Mouse (Mus musculus) CH12.LX (cell line): ENCODE results near the gene Cpne9. TPM values are rescaled to one million over a fixed set of nuclear protein-coding genes. Genes with fewer than 3 reads are reported as not detected.

Experiments used
- DNase-seq: peaks from one replicate; pipeline ENCODE4 v3.0.0-alpha.2; 2013; ENCODE audit errors: extremely low read depth
- H3K27ac ChIP-seq: 2 replicates; pipeline ENCODE4 v1.5.1; 2012; ENCODE audit warnings: low read depth, mild to moderate bottlenecking, control low read depth, moderate library complexity; ENCODE audit not compliant: insufficient read depth
- H3K27me3 ChIP-seq: replicated peaks from 2 replicates; pipeline ENCODE3; 2012; ENCODE audit warnings: inconsistent platforms
- H3K36me3 ChIP-seq, 2 experiments: replicated peaks in 1 of 2; 2 replicates each; pipeline versions ENCODE3 to v1.6.1; 2012; ENCODE audit warnings: inconsistent platforms in 1 of 2, low read length in 1 of 2, mild to moderate bottlenecking in 1 of 2, mixed read lengths in 1 of 2, moderate library complexity in 1 of 2; ENCODE audit not compliant: control insufficient read depth in 1 of 2, insufficient read depth in 1 of 2
- H3K4me1 ChIP-seq, 2 experiments: 2 replicates each; pipeline ENCODE4 v1.6.1; 2012; ENCODE audit warnings: inconsistent platforms in 1 of 2, moderate library complexity in 1 of 2; ENCODE audit not compliant: insufficient read depth in 2 of 2, control insufficient read depth in 1 of 2
- H3K4me2 ChIP-seq: 2 replicates; pipeline ENCODE4 v1.6.1; 2012; ENCODE audit warnings: low read depth, mild to moderate bottlenecking, control low read depth; ENCODE audit not compliant: poor library complexity, insufficient read depth, severe bottlenecking
- H3K4me3 ChIP-seq, 3 experiments: fragments of 150-350 bp in 1 of 3; sonication (generic) in 1 of 3; replicated peaks in 1 of 3; 2 replicates each; pipeline versions ENCODE3 to v1.5.1; 2011 to 2012; ENCODE audit warnings: low read depth in 2 of 3, low read length in 2 of 3, mild to moderate bottlenecking in 2 of 3, moderate library complexity in 2 of 3, control low read depth in 1 of 3, improper control_type of control experiment in 1 of 3, inconsistent platforms in 1 of 3, mixed read lengths in 1 of 3; ENCODE audit not compliant: poor library complexity in 1 of 3
- H3K79me2 ChIP-seq: replicated peaks from 2 replicates; pipeline ENCODE4 v1.6.1; 2012; ENCODE audit warnings: mild to moderate bottlenecking, moderate library complexity; ENCODE audit not compliant: control insufficient read depth, poor library complexity, insufficient read depth, severe bottlenecking; ENCODE audit errors: extremely low read depth
- H3K9ac ChIP-seq: 2 replicates; pipeline ENCODE4 v1.6.1; 2012; ENCODE audit warnings: low read depth, mild to moderate bottlenecking, control low read depth, moderate library complexity; ENCODE audit not compliant: insufficient read depth
- H3K9me3 ChIP-seq: replicated peaks from 2 replicates; pipeline ENCODE3; 2012; ENCODE audit warnings: low read length, inconsistent platforms, mixed read lengths
- CHD2 ChIP-seq: IDR thresholded peaks from 2 replicates; pipeline ENCODE4 v1.6.1; 2011; ENCODE audit warnings: low read length, improper control_type of control experiment
- CTCF ChIP-seq, 2 experiments: IDR thresholded peaks in 1 of 2; conservative IDR thresholded peaks in 1 of 2; 2 replicates each; pipeline ENCODE4 v1.5.1; 2011 to 2012; ENCODE audit warnings: low read depth in 2 of 2, low read length in 2 of 2, improper control_type of control experiment in 1 of 2, inconsistent platforms in 1 of 2, mild to moderate bottlenecking in 1 of 2, moderate library complexity in 1 of 2
- ELF1 ChIP-seq: IDR thresholded peaks from 2 replicates; pipeline ENCODE4 v1.6.1; 2014; ENCODE audit warnings: low read depth, mild to moderate bottlenecking, inconsistent platforms, low read length, improper control_type of control experiment
- ETS1 ChIP-seq: conservative IDR thresholded peaks from 2 replicates; pipeline ENCODE4 v1.6.1; 2012; ENCODE audit warnings: low read depth, mild to moderate bottlenecking, inconsistent platforms, low read length, improper control_type of control experiment, moderate library complexity
- JUND ChIP-seq: conservative IDR thresholded peaks from 2 replicates; pipeline ENCODE4 v1.6.1; 2011; ENCODE audit warnings: low read depth, low read length, improper control_type of control experiment
- KAT2A ChIP-seq: IDR thresholded peaks from 2 replicates; pipeline ENCODE4 v1.6.1; 2012; ENCODE audit warnings: low read length, improper control_type of control experiment, inconsistent platforms; ENCODE audit not compliant: insufficient replicate concordance
- MAFK ChIP-seq: IDR thresholded peaks from 2 replicates; pipeline ENCODE4 v1.6.1; 2011; ENCODE audit warnings: low read length, improper control_type of control experiment; ENCODE audit not compliant: insufficient replicate concordance
- MAX ChIP-seq: IDR thresholded peaks from 2 replicates; pipeline ENCODE4 v1.6.1; 2011; ENCODE audit warnings: low read length, improper control_type of control experiment
- MEF2A ChIP-seq: IDR thresholded peaks from 2 replicates; pipeline ENCODE4 v1.6.1; 2014; ENCODE audit warnings: low read depth, mild to moderate bottlenecking, inconsistent platforms, low read length, improper control_type of control experiment, borderline replicate concordance
- MXI1 ChIP-seq: IDR thresholded peaks from 2 replicates; pipeline ENCODE4 v1.6.1; 2011; ENCODE audit warnings: mild to moderate bottlenecking, low read depth, low read length, improper control_type of control experiment
- PAX5 ChIP-seq: IDR thresholded peaks from 2 replicates; pipeline ENCODE4 v1.6.1; 2012; ENCODE audit warnings: low read length, inconsistent platforms, mixed read lengths
- POLR2AphosphoS2 ChIP-seq: IDR thresholded peaks from 2 replicates; pipeline ENCODE4 v1.6.1; 2011; ENCODE audit warnings: low read depth, low read length, improper control_type of control experiment
- RCOR1 ChIP-seq: conservative IDR thresholded peaks from 2 replicates; pipeline ENCODE4 v1.6.1; 2012; ENCODE audit warnings: low read depth, mild to moderate bottlenecking, inconsistent platforms, low read length, improper control_type of control experiment
- SIN3A ChIP-seq: IDR thresholded peaks from 2 replicates; pipeline ENCODE4 v1.6.1; 2012; ENCODE audit warnings: low read length, improper control_type of control experiment, inconsistent platforms
- TBP ChIP-seq: conservative IDR thresholded peaks from 2 replicates; pipeline ENCODE4 v1.6.1; 2011; ENCODE audit warnings: low read depth, low read length, improper control_type of control experiment
- USF1 ChIP-seq: IDR thresholded peaks from 2 replicates; pipeline ENCODE4 v1.6.1; 2014; ENCODE audit warnings: low read depth, mild to moderate bottlenecking, inconsistent platforms, low read length, improper control_type of control experiment
- ZC3H11A ChIP-seq: IDR thresholded peaks from 2 replicates; pipeline ENCODE4 v1.6.1; 2012; ENCODE audit warnings: low read depth, mild to moderate bottlenecking, inconsistent platforms, low read length, improper control_type of control experiment
- ZKSCAN1 ChIP-seq: IDR thresholded peaks from 2 replicates; pipeline ENCODE4 v1.6.1; 2012; ENCODE audit warnings: low read depth, inconsistent platforms, low read length, improper control_type of control experiment, borderline replicate concordance
- dilution Hi-C: fragments of 300-500 bp; cut with MboI; formaldehyde crosslinking; loops from 2 replicates; pipeline ENCODE4 v1.14.3; 2020; ENCODE audit warnings: low sequenced_read_pairs; ENCODE audit not compliant: extremely low pct_unique_long_range_greater_than_20kb, extremely low pct_ligation_motif_present
- in situ Hi-C: fragments of 300-500 bp; cut with MboI; formaldehyde crosslinking; loops from 3 replicates; pipeline ENCODE4 v1.14.3; 2019; ENCODE audit warnings: low sequenced_read_pairs, low pct_ligation_motif_present, low pct_unique_long_range_greater_than_20kb, mixed read lengths
- polyA plus RNA-seq: library from polyadenylated mRNA; unstranded; fragments of >175 nt; gene quantifications from 2 replicates; pipeline ENCODE4 v1.2.1, GENCODE M21; 2012; ENCODE audit warnings: low read depth; ENCODE audit not compliant: insufficient read length
- total RNA-seq, 2 experiments: library from RNA; depleted of rRNA; stranded (reverse); fragments of 300-350 nt in 1 of 2; fragments of >200 nt in 1 of 2; gene quantifications; 2 replicates each; pipeline ENCODE4 v1.2.3; 2012 to 2014

The Cpne9 gene
- total and polyA plus RNA-seq, 3 experiments, result 0.19 to 0.27 (median 0.25) TPM

DNA sequence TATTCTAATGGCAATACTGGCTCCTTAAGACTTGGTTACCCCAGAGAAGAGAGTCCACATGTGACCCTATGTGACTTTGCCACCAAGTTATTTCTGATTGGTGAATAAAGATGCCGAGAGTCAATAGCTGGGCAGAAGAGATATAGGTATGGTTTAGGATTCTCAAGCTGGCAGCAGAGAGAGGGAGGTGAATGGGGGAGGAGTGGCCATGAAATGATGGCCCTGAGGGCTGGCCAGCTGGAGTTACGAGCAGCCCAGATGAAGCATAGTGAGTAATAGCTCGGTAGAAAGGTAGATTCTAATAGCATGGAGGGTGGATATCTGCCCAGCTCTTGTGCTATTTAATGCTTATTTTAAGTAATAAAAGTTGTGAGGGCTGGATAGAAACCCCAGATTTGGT, 70.7 kb downstream of the Cpne9 start:
- in situ Hi-C loops, result no loop called here
- Histone ChIP-seq H3K27me3 (peaks cover 3% of the 10 kb centered on the region), H3K4me2 (no peak overlapping the region), H3K9ac (no peak overlapping the region), H3K4me1 (0 out of 4 replicates have a peak, but pooled peaks cover 0 to 2% of the 10 kb centered on the region in 2 experiments), H3K4me3 (no peak overlapping the region), H3K27ac (no peak overlapping the region), H3K79me2 (no peaks in the 10 kb centered on the region), H3K9me3 (peaks cover 2% of the 10 kb centered on the region), H3K36me3 (no peaks in the 10 kb centered on the region)
- dilution Hi-C loops, result no loop called here
- DNase-seq, result no peak
- no peak for TF ChIP-seq ELF1
- no peak for TF ChIP-seq MAX
- no peak for TF ChIP-seq RCOR1
- TF ChIP-seq SIN3A, result no peak
- TF ChIP-seq ZKSCAN1, result no peak
- TF ChIP-seq USF1, result no peak
- TF ChIP-seq MEF2A, result no peak
- TF ChIP-seq PAX5, result no peak
- no peak for TF ChIP-seq TBP
- no peak for TF ChIP-seq ZC3H11A
- TF ChIP-seq POLR2AphosphoS2, result no peak
- TF ChIP-seq MXI1, result no peak
- TF ChIP-seq JUND, result no peak
- no peak for TF ChIP-seq CTCF (conservative IDR thresholded peaks at IDR 0.05 in 1 of 2, IDR thresholded peaks at IDR 0.05 in 1 of 2; ENCODE audit: low read depth in 2 of 2, low read length in 2 of 2)
- no peak for TF ChIP-seq ETS1
- no peak for TF ChIP-seq KAT2A
- TF ChIP-seq CHD2, result no peak

DNA sequence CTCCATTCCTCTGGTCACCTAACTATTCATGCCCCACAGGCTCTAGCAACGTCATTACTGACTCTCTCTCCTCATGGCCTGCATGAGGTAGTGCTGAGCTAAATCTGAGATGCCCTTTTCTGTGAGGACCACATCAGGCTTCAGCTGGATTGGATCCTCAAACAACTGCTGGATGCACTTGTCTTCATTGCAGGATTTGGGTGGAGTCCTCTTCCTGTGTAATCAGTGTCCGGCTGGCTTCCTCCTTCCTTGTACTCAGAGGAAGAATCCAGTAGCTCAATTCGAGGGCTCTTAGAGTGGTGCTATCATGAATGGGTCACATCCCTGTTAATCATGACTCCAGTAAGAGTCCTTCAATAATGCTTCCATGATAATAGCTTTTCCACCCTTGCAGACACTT, 71.6 kb downstream of the Cpne9 start:
- dilution Hi-C loops, result no loop called here
- H3K9ac ChIP-seq, result no peak overlapping the region
- 0 out of 4 replicates have a peak, but pooled peaks cover 0 to 1% of the 10 kb centered on the region in 2 experiments for H3K4me1 ChIP-seq
- H3K79me2 ChIP-seq, result no peaks in the 10 kb centered on the region
- H3K27me3 ChIP-seq, result peaks cover 3% of the 10 kb centered on the region
- peaks cover 2% of the 10 kb centered on the region for H3K9me3 ChIP-seq
- no peak overlapping the region for H3K27ac ChIP-seq
- H3K4me3 ChIP-seq, result no peak overlapping the region
- H3K4me2 ChIP-seq, result no peak overlapping the region
- H3K36me3 ChIP-seq, result no peaks in the 10 kb centered on the region
- DNase-seq, result no peak
- in situ Hi-C loops, result no loop called here
- TF ChIP-seq MAFK, result no peak
- no peak for TF ChIP-seq CTCF (conservative IDR thresholded peaks at IDR 0.05 in 1 of 2, IDR thresholded peaks at IDR 0.05 in 1 of 2; ENCODE audit: low read depth in 2 of 2, low read length in 2 of 2)
- TF ChIP-seq CHD2, result no peak
- TF ChIP-seq, all 38 proteins: peak for 0

Other genes starting within 250 kb of the Cpne9 start
- gene Thumpd3, start 236.1 kb upstream of the Cpne9 start, total RNA-seq (2012; rRNA removed), result 37.1 and 43.4 TPM in 2 replicates
- gene Thumpd3, start 236.1 kb upstream of the Cpne9 start, total RNA-seq (2014; rRNA removed), result 78.1 and 89.0 TPM in 2 replicates
- gene Thumpd3, start 236.1 kb upstream of the Cpne9 start, polyA plus RNA-seq, result 66.2 and 69.3 TPM in 2 replicates
- 56.8 and 57.7 TPM in 2 replicates for gene Setd5, start 204.9 kb upstream of the Cpne9 start, total RNA-seq (2012; rRNA removed)
- gene Setd5, start 204.9 kb upstream of the Cpne9 start, total RNA-seq (2014; rRNA removed), result 59.6 and 67.4 TPM in 2 replicates
- 72.1 and 80.4 TPM in 2 replicates for gene Setd5, start 204.9 kb upstream of the Cpne9 start, polyA plus RNA-seq
- 7.1 and 7.2 TPM in 2 replicates for gene Lhfpl4, start 86.9 kb upstream of the Cpne9 start, total RNA-seq (2012; rRNA removed)
- gene Lhfpl4, start 86.9 kb upstream of the Cpne9 start, total RNA-seq (2014; rRNA removed), result 2.6 and 3.2 TPM in 2 replicates
- gene Lhfpl4, start 86.9 kb upstream of the Cpne9 start, polyA plus RNA-seq, result 8.9 and 9.8 TPM in 2 replicates
- gene Mtmr14, start 44.5 kb upstream of the Cpne9 start, total RNA-seq (2012; rRNA removed), result 63.9 and 83.4 TPM in 2 replicates
- gene Mtmr14, start 44.5 kb upstream of the Cpne9 start, total RNA-seq (2014; rRNA removed), result 80.0 and 81.0 TPM in 2 replicates
- gene Mtmr14, start 44.5 kb upstream of the Cpne9 start, polyA plus RNA-seq, result 88.0 and 89.2 TPM in 2 replicates
- 24.5 and 26.5 TPM in 2 replicates for gene Brpf1, start 24.8 kb downstream of the Cpne9 start, total RNA-seq (2012; rRNA removed)
- 13.7 TPM in 2 replicates for gene Brpf1, start 24.8 kb downstream of the Cpne9 start, total RNA-seq (2014; rRNA removed)
- gene Brpf1, start 24.8 kb downstream of the Cpne9 start, polyA plus RNA-seq, result 26.7 and 28.1 TPM in 2 replicates
- 12.5 and 13.8 TPM in 2 replicates for gene Ogg1, start 44.7 kb downstream of the Cpne9 start, total RNA-seq (2012; rRNA removed)
- 14.4 and 14.5 TPM in 2 replicates for gene Ogg1, start 44.7 kb downstream of the Cpne9 start, total RNA-seq (2014; rRNA removed)
- gene Ogg1, start 44.7 kb downstream of the Cpne9 start, polyA plus RNA-seq, result 19.5 and 20.1 TPM in 2 replicates
- 4.1 and 5.3 TPM in 2 replicates for gene Camk1, start 61.7 kb downstream of the Cpne9 start, total RNA-seq (2012; rRNA removed)
- gene Camk1, start 61.7 kb downstream of the Cpne9 start, total RNA-seq (2014; rRNA removed), result 0.20 and 0.36 TPM in 2 replicates
- gene Camk1, start 61.7 kb downstream of the Cpne9 start, polyA plus RNA-seq, result 0.97 and 1.4 TPM in 2 replicates
- 14.6 and 19.4 TPM in 2 replicates for gene Tada3, start 95.6 kb downstream of the Cpne9 start, total RNA-seq (2012; rRNA removed)
- 7.2 and 7.6 TPM in 2 replicates for gene Tada3, start 95.6 kb downstream of the Cpne9 start, total RNA-seq (2014; rRNA removed)
- gene Tada3, start 95.6 kb downstream of the Cpne9 start, polyA plus RNA-seq, result 24.8 and 28.2 TPM in 2 replicates
- 150 and 190 TPM in 2 replicates for gene Arpc4, start 95.8 kb downstream of the Cpne9 start, total RNA-seq (2012; rRNA removed)
- 202 and 234 TPM in 2 replicates for gene Arpc4, start 95.8 kb downstream of the Cpne9 start, total RNA-seq (2014; rRNA removed)
- gene Arpc4, start 95.8 kb downstream of the Cpne9 start, polyA plus RNA-seq, result 314 and 345 TPM in 2 replicates
- gene Ttll3, start 107.0 kb downstream of the Cpne9 start, total RNA-seq (2012; rRNA removed), result 5.1 and 5.3 TPM in 2 replicates
- gene Ttll3, start 107.0 kb downstream of the Cpne9 start, total RNA-seq (2014; rRNA removed), result 0.87 and 1.8 TPM in 2 replicates
- gene Ttll3, start 107.0 kb downstream of the Cpne9 start, polyA plus RNA-seq, result 4.4 and 5.1 TPM in 2 replicates
- 26.3 and 28.6 TPM in 2 replicates for gene Rpusd3, start 137.0 kb downstream of the Cpne9 start, total RNA-seq (2012; rRNA removed)
- 18.8 and 22.1 TPM in 2 replicates for gene Rpusd3, start 137.0 kb downstream of the Cpne9 start, total RNA-seq (2014; rRNA removed)
- 18.5 and 26.5 TPM in 2 replicates for gene Rpusd3, start 137.0 kb downstream of the Cpne9 start, polyA plus RNA-seq
- gene Cidec, start 153.5 kb downstream of the Cpne9 start, total RNA-seq (2012; rRNA removed), result 0.17 TPM in 1 of 2 replicates, not detected in the other
- not detected in 2 replicates for gene Cidec, start 153.5 kb downstream of the Cpne9 start, total RNA-seq (2014; rRNA removed)
- gene Cidec, start 153.5 kb downstream of the Cpne9 start, polyA plus RNA-seq, result 0.14 TPM in 1 of 2 replicates, not detected in the other
- gene Jagn1, start 160.3 kb downstream of the Cpne9 start, total RNA-seq (2012; rRNA removed), result 69.2 and 83.9 TPM in 2 replicates
- gene Jagn1, start 160.3 kb downstream of the Cpne9 start, total RNA-seq (2014; rRNA removed), result 90.4 and 106 TPM in 2 replicates
- 88.3 and 103 TPM in 2 replicates for gene Jagn1, start 160.3 kb downstream of the Cpne9 start, polyA plus RNA-seq
- gene Il17re, start 176.2 kb downstream of the Cpne9 start, total RNA-seq (2012; rRNA removed), result 0.13 TPM in 1 of 2 replicates, not detected in the other
- gene Il17re, start 176.2 kb downstream of the Cpne9 start, total RNA-seq (2014; rRNA removed), result not detected in 2 replicates
- gene Il17re, start 176.2 kb downstream of the Cpne9 start, polyA plus RNA-seq, result 0.13 TPM in 1 of 2 replicates, not detected in the other
- not detected in 2 replicates for gene Il17rc, start 189.1 kb downstream of the Cpne9 start, total RNA-seq (2012; rRNA removed)
- not detected in 2 replicates for gene Il17rc, start 189.1 kb downstream of the Cpne9 start, total RNA-seq (2014; rRNA removed)
- gene Il17rc, start 189.1 kb downstream of the Cpne9 start, polyA plus RNA-seq, result not detected in 2 replicates
- 4.3 and 6.2 TPM in 2 replicates for gene Creld1, start 201.0 kb downstream of the Cpne9 start, total RNA-seq (2012; rRNA removed)
- gene Creld1, start 201.0 kb downstream of the Cpne9 start, total RNA-seq (2014; rRNA removed), result 3.3 and 3.4 TPM in 2 replicates
- 12.9 and 14.3 TPM in 2 replicates for gene Creld1, start 201.0 kb downstream of the Cpne9 start, polyA plus RNA-seq
- gene Prrt3, start 219.6 kb downstream of the Cpne9 start, total RNA-seq (2012; rRNA removed), result not detected in 2 replicates
- not detected in 2 replicates for gene Prrt3, start 219.6 kb downstream of the Cpne9 start, total RNA-seq (2014; rRNA removed)
- gene Prrt3, start 219.6 kb downstream of the Cpne9 start, polyA plus RNA-seq, result not detected in 2 replicates
- gene Emc3, start 249.3 kb downstream of the Cpne9 start, total RNA-seq (2012; rRNA removed), result 52.7 and 62.2 TPM in 2 replicates
- 87.5 and 90.9 TPM in 2 replicates for gene Emc3, start 249.3 kb downstream of the Cpne9 start, total RNA-seq (2014; rRNA removed)
- 64.6 and 64.9 TPM in 2 replicates for gene Emc3, start 249.3 kb downstream of the Cpne9 start, polyA plus RNA-seq
- gene Fancd2, start 249.4 kb downstream of the Cpne9 start, total RNA-seq (2012; rRNA removed), result 25.5 and 26.3 TPM in 2 replicates
- 32.7 and 37.3 TPM in 2 replicates for gene Fancd2, start 249.4 kb downstream of the Cpne9 start, total RNA-seq (2014; rRNA removed)
- gene Fancd2, start 249.4 kb downstream of the Cpne9 start, polyA plus RNA-seq, result 27.2 and 30.2 TPM in 2 replicates